Mouse (Mus musculus) forebrain, embryonic 10.5 days (tissue): Measurements from ENCODE around the gene Grin3b. TPM values are rescaled to one million over a fixed set of nuclear protein-coding genes. Genes with fewer than 3 reads are reported as not detected.

Experiments
- DNase-seq: peaks from one replicate; pipeline ENCODE4 v3.0.0-alpha.2; 2017; ENCODE audit warnings: low spot score; ENCODE audit errors: extremely low spot score
- H3K27ac ChIP-seq: fragments of 300-500 bp; sonication (generic); 2 replicates; pipeline ENCODE4 v1.5.1; 2016; ENCODE audit warnings: mild to moderate bottlenecking
- H3K27me3 ChIP-seq: fragments of 300-500 bp; sonication (generic); 2 replicates; pipeline ENCODE4 v1.6.1; 2016; ENCODE audit warnings: mild to moderate bottlenecking; ENCODE audit not compliant: poor library complexity, severe bottlenecking
- H3K36me3 ChIP-seq: fragments of 300-500 bp; sonication (generic); replicated peaks from 2 replicates; pipeline ENCODE4 v1.6.1; 2016; ENCODE audit warnings: mild to moderate bottlenecking, moderate library complexity
- H3K4me1 ChIP-seq: fragments of 300-500 bp; sonication (generic); 2 replicates; pipeline ENCODE4 v1.6.1; 2016
- H3K4me3 ChIP-seq: fragments of 300-500 bp; sonication (generic); 2 replicates; pipeline ENCODE4 v1.5.1; 2016; ENCODE audit warnings: mild to moderate bottlenecking, moderate library complexity
- H3K9me3 ChIP-seq: fragments of 300-500 bp; sonication (generic); 2 replicates; pipeline ENCODE4 v1.6.1; 2016; ENCODE audit warnings: mild to moderate bottlenecking, moderate library complexity
- WGBS: fragments of 180-500 bp; shearing (Covaris S2); methylation state at CpG from one replicate; pipeline ENCODE4 v1.1.7; 2016; 5-methylcytosine and 5-hydroxymethylcytosine counted together
- polyA plus RNA-seq: library from polyadenylated mRNA; unstranded; fragments of >200 nt; fragmentation: Nextera tagmentation; extraction: Ambion mirVana; gene quantifications from 2 replicates; pipeline ENCODE4 v1.2.1, GENCODE M21; 2016

The Grin3b gene
- polyA plus RNA-seq, 1 experiment from 2014 or later = 0.20 TPM

- Histone ChIP-seq H3K4me1 (peaks cover 15% of the 10 kb centered on the region), H3K9me3 (peaks cover 10% of the 10 kb centered on the region; the same call in 1 of the 2 replicates), H3K27ac (no peak overlapping the region), H3K27me3 (peaks cover 49% of the 10 kb centered on the region), H3K36me3 (peaks cover 79% of the 10 kb centered on the region), H3K4me3 (peak overlapping the region; percentile 5; the same call in 1 of the 2 replicates)
- 86% methylated on average over 28 of the region's 28 CpGs for WGBS
- no peak for DNase-seq
These were observed 5.7 kb downstream of the Grin3b start for GRCm38 (mm10) chr10:79976071-79976721.

GRCm38 (mm10) chr10:79976722-79977107 lies 6.2 kb downstream of the Grin3b start:
- H3K4me3 ChIP-seq = no peak overlapping the region; the same call in 1 of the 2 replicates
- DNase-seq = no peak
- 76% methylated on average over 36 of the region's 36 CpGs for WGBS
- H3K9me3 ChIP-seq = peaks cover 10% of the 10 kb centered on the region; the same call in 1 of the 2 replicates
- peaks cover 15% of the 10 kb centered on the region for H3K4me1 ChIP-seq
- H3K27me3 ChIP-seq = peaks cover 44% of the 10 kb centered on the region
- peaks cover 83% of the 10 kb centered on the region for H3K36me3 ChIP-seq
- H3K27ac ChIP-seq = no peak overlapping the region

- Histone ChIP-seq H3K36me3 (peaks cover 85% of the 10 kb centered on the region), H3K27ac (no peak overlapping the region), H3K4me3 (no peak overlapping the region; the same call in 1 of the 2 replicates), H3K27me3 (peaks cover 38% of the 10 kb centered on the region), H3K9me3 (peaks cover 10% of the 10 kb centered on the region; the same call in 1 of the 2 replicates), H3K4me1 (peaks cover 16% of the 10 kb centered on the region)
- WGBS = 79% methylated on average over 28 of the region's 28 CpGs
- DNase-seq = no peak
These were observed 6.8 kb downstream of the Grin3b start for GRCm38 (mm10) chr10:79977324-79977723.

GRCm38 (mm10) chr10:79978061-79978460 lies 7.5 kb downstream of the Grin3b start:
- Histone ChIP-seq H3K9me3 (peaks cover 10% of the 10 kb centered on the region; the same call in 1 of the 2 replicates), H3K4me1 (peaks cover 21% of the 10 kb centered on the region), H3K36me3 (peaks cover 90% of the 10 kb centered on the region), H3K27me3 (peaks cover 30% of the 10 kb centered on the region), H3K27ac (no peak overlapping the region), H3K4me3 (0 out of 2 replicates have a peak overlapping the region, but pooled peaks have one; percentile 2)
- no peak for DNase-seq
- WGBS = 96% methylated on average over 21 of the region's 21 CpGs

GRCm38 (mm10) chr10:79979401-79980155 lies 9.1 kb downstream of the Grin3b start:
- Histone ChIP-seq H3K4me1 (peaks cover 32% of the 10 kb centered on the region), H3K27ac (no peak overlapping the region), H3K9me3 (peaks cover 10% of the 10 kb centered on the region; the same call in 1 of the 2 replicates), H3K4me3 (0 out of 2 replicates have a peak overlapping the region, but pooled peaks have one; percentile 0), H3K27me3 (peaks cover 20% of the 10 kb centered on the region), H3K36me3 (peaks cover 79% of the 10 kb centered on the region)
- WGBS = 95% methylated on average over 22 of the region's 22 CpGs
- no peak for DNase-seq

GRCm38 (mm10) chr10:79983205-79983604 lies 12.7 kb downstream of the Grin3b start:
- H3K27ac ChIP-seq = peak overlapping the region; percentile 92
- H3K36me3 ChIP-seq = peaks cover 43% of the 10 kb centered on the region
- peak overlapping the region; percentile 80 for H3K4me3 ChIP-seq
- no peak for DNase-seq
- 85% methylated on average over 5 of the region's 5 CpGs for WGBS
- H3K4me1 ChIP-seq = peaks cover 60% of the 10 kb centered on the region
- H3K27me3 ChIP-seq = peaks cover 24% of the 10 kb centered on the region
- H3K9me3 ChIP-seq = no peaks in the 10 kb centered on the region

GRCm38 (mm10) chr10:79983670-79984069 lies 13.2 kb downstream of the Grin3b start:
- peak; percentile 66 for DNase-seq
- H3K9me3 ChIP-seq = no peaks in the 10 kb centered on the region
- peak overlapping the region; percentile 80 for H3K4me3 ChIP-seq
- WGBS = 2% methylated on average over 21 of the region's 21 CpGs
- peaks cover 38% of the 10 kb centered on the region for H3K36me3 ChIP-seq
- H3K27me3 ChIP-seq = peaks cover 26% of the 10 kb centered on the region
- H3K27ac ChIP-seq = peak overlapping the region; percentile 92
- peaks cover 63% of the 10 kb centered on the region for H3K4me1 ChIP-seq

GRCm38 (mm10) chr10:79984195-79984816 lies 13.8 kb downstream of the Grin3b start, which contains the start of gene Tmem259:
Tmem259 (minus strand) TSS chr10:79984330.
- Histone ChIP-seq H3K4me3 (peak within 1 kb of the TSS; percentile 80), H3K27me3 (peaks cover 32% of the 10 kb centered on the region), H3K27ac (peak within 1 kb of the TSS; percentile 92), H3K36me3 (peaks cover 32% of the 10 kb centered on the region), H3K4me1 (peaks cover 68% of the 10 kb centered on the region), H3K9me3 (no peaks in the 10 kb centered on the region)
- under 1% methylated on average over 49 of the region's 49 CpGs for WGBS
- DNase-seq = peak; percentile 83

GRCm38 (mm10) chr10:79984871-79985270 lies 14.4 kb downstream of the Grin3b start:
- H3K9me3 ChIP-seq = no peaks in the 10 kb centered on the region
- H3K4me1 ChIP-seq = peaks cover 73% of the 10 kb centered on the region
- H3K4me3 ChIP-seq = peak overlapping the region; percentile 80
- H3K27ac ChIP-seq = peak overlapping the region; percentile 92
- under 1% methylated on average over 22 of the region's 22 CpGs for WGBS
- peaks cover 26% of the 10 kb centered on the region for H3K36me3 ChIP-seq
- peak; percentile 95 for DNase-seq
- H3K27me3 ChIP-seq = peaks cover 38% of the 10 kb centered on the region

- Histone ChIP-seq H3K4me3 (peak overlapping the region; percentile 80), H3K27ac (peak overlapping the region; percentile 92), H3K36me3 (peaks cover 19% of the 10 kb centered on the region), H3K4me1 (peaks cover 77% of the 10 kb centered on the region), H3K9me3 (no peaks in the 10 kb centered on the region), H3K27me3 (peaks cover 45% of the 10 kb centered on the region)
- WGBS = 5% methylated on average over 35 of the region's 35 CpGs
- peak; percentile 59 for DNase-seq
These were observed 15.1 kb downstream of the Grin3b start for GRCm38 (mm10) chr10:79985334-79986231.

GRCm38 (mm10) chr10:79986232-79986878 lies 15.8 kb downstream of the Grin3b start:
- peaks cover 74% of the 10 kb centered on the region for H3K4me1 ChIP-seq
- peaks cover 53% of the 10 kb centered on the region for H3K27me3 ChIP-seq
- DNase-seq = no peak
- H3K36me3 ChIP-seq = peaks cover 19% of the 10 kb centered on the region
- WGBS = 51% methylated on average over 6 of the region's 6 CpGs
- H3K9me3 ChIP-seq = peaks cover 7% of the 10 kb centered on the region; the same call in 1 of the 2 replicates
- peak overlapping the region; percentile 80 for H3K4me3 ChIP-seq
- H3K27ac ChIP-seq = peak overlapping the region; percentile 92; the same call in 1 of the 2 replicates
